Mouse (Mus musculus): ENCODE results near the gene Gosr1.

GRCm38 (mm10) chr11:76707656-76708055 lies 55.7 kb downstream of the Gosr1 start:
- no peak for TF ChIP-seq POLR2A (IDR thresholded peaks at IDR 0.05; ENCODE audit: low read depth, low read length)
- no peak for TF ChIP-seq CTCF (IDR thresholded peaks at IDR 0.05; ENCODE audit: extremely low read depth, insufficient read length, insufficient replicate concordance, low read depth, low read length)

All from small intestine, adult 2 months (tissue).